Mouse (Mus musculus) forebrain, postnatal 0 days (tissue): Measurements from ENCODE around the gene Kcnk2. TPM values are rescaled to one million over a fixed set of nuclear protein-coding genes. Genes with fewer than 3 reads are reported as not detected.

Source experiments
- ATAC-seq: fragments of 200-750 bp; cut with Nextera tagmentation; 2 replicates; pipeline ENCODE4 v1.8.0; 2017; ENCODE audit warnings: mild to moderate bottlenecking, moderate library complexity
- DNase-seq: peaks from one replicate; pipeline ENCODE4 v3.0.0-alpha.2; 2015
- H3K27ac ChIP-seq: fragments of 300-500 bp; sonication (generic); 2 replicates; pipeline ENCODE4 v1.5.1; 2014; ENCODE audit warnings: low read depth, mild to moderate bottlenecking, antibody characterized with exemption, low read length, moderate library complexity, mixed read lengths
- H3K27me3 ChIP-seq: fragments of 300-500 bp; sonication (generic); 2 replicates; pipeline ENCODE4 v1.6.1; 2014; ENCODE audit warnings: mild to moderate bottlenecking, low read length, mixed read lengths; ENCODE audit not compliant: insufficient read depth
- H3K36me3 ChIP-seq: fragments of 300-500 bp; sonication (generic); 2 replicates; pipeline ENCODE4 v1.6.1; 2014; ENCODE audit warnings: mild to moderate bottlenecking, moderate library complexity; ENCODE audit not compliant: insufficient read depth
- H3K4me1 ChIP-seq: fragments of 300-500 bp; sonication (generic); 2 replicates; pipeline ENCODE4 v1.6.1; 2014; ENCODE audit warnings: antibody characterized with exemption; ENCODE audit not compliant: insufficient read depth
- H3K4me2 ChIP-seq: fragments of 300-500 bp; sonication (generic); 2 replicates; pipeline ENCODE4 v1.6.1; 2014; ENCODE audit warnings: low read depth, mild to moderate bottlenecking, moderate library complexity
- H3K4me3 ChIP-seq: fragments of 300-500 bp; sonication (generic); 2 replicates; pipeline ENCODE4 v1.5.1; 2014; ENCODE audit warnings: low read depth, low read length, mixed read lengths
- H3K9ac ChIP-seq: fragments of 300-500 bp; sonication (generic); 2 replicates; pipeline ENCODE4 v1.6.1; 2014; ENCODE audit warnings: mild to moderate bottlenecking
- H3K9me3 ChIP-seq: fragments of 300-500 bp; sonication (generic); 2 replicates; pipeline ENCODE4 v1.6.1; 2016; ENCODE audit warnings: low read length
- CTCF ChIP-seq: sonication (generic); IDR thresholded peaks from 2 replicates; pipeline ENCODE4 v1.5.1; 2016; ENCODE audit warnings: antibody characterized with exemption, control low read depth, low read depth
- WGBS: fragments of 180-500 bp; shearing (Covaris S2); extraction: QIAGEN DNeasy Blood & Tissue Kit; methylation state at CpG from one replicate; pipeline ENCODE4 v1.1.7; 2014; 5-methylcytosine and 5-hydroxymethylcytosine counted together
- polyA plus RNA-seq: library from polyadenylated mRNA; unstranded; fragments of >200 nt; fragmentation: Nextera tagmentation; extraction: Ambion mirVana; gene quantifications from 2 replicates; pipeline ENCODE4 v1.2.1, GENCODE M21; 2015
- total RNA-seq: library from RNA; depleted of rRNA; stranded (reverse); fragments of >200 nt; gene quantifications from 2 replicates; pipeline ENCODE4 v1.2.3, GENCODE M21; 2014

Gene Kcnk2
- total and polyA plus RNA-seq, 2 experiments from 2014 or later = 20.9 to 22.0 TPM

- peak overlapping the region; percentile 68 for H3K4me2 ChIP-seq
- H3K9me3 ChIP-seq = no peaks in the 10 kb centered on the region
- H3K27me3 ChIP-seq = no peaks in the 10 kb centered on the region
- peaks cover 5% of the 10 kb centered on the region; the same call in 1 of the 2 replicates for H3K4me1 ChIP-seq
- WGBS = 2% methylated on average over 61 of the region's 82 CpGs
- H3K9ac ChIP-seq = peak overlapping the region; percentile 90
- no peaks in the 10 kb centered on the region for H3K36me3 ChIP-seq
- peak overlapping the region; percentile 79 for H3K27ac ChIP-seq
- peak; percentile 57 for TF ChIP-seq CTCF
- DNase-seq (peak; percentile 72), ATAC-seq (peak; percentile 86)
- peak overlapping the region; percentile 67 for H3K4me3 ChIP-seq
Measured at GRCm38 (mm10) chr1:189343301-189344251, 58.5 kb downstream of the Kcnk2 start.

GRCm38 (mm10) chr1:189342416-189343104 lies 59.5 kb downstream of the Kcnk2 start:
- peak overlapping the region; percentile 67 for H3K4me3 ChIP-seq
- TF ChIP-seq CTCF = no peak
- H3K9me3 ChIP-seq = no peaks in the 10 kb centered on the region
- peak overlapping the region; percentile 90 for H3K9ac ChIP-seq
- DNase-seq = peak; percentile 63
- H3K4me1 ChIP-seq = peaks cover 5% of the 10 kb centered on the region; the same call in 1 of the 2 replicates
- 8% methylated on average over 30 of the region's 30 CpGs for WGBS
- H3K27me3 ChIP-seq = no peaks in the 10 kb centered on the region
- peak overlapping the region; percentile 68 for H3K4me2 ChIP-seq
- no peaks in the 10 kb centered on the region for H3K36me3 ChIP-seq
- H3K27ac ChIP-seq = 0 out of 2 replicates have a peak overlapping the region, but pooled peaks have one; percentile 23
- peak; percentile 32 for ATAC-seq

- WGBS = 43% methylated on average over 4 of the region's 4 CpGs
- TF ChIP-seq CTCF = no peak
- Histone ChIP-seq H3K9ac (peak overlapping the region; percentile 28; the same call in 1 of the 2 replicates), H3K4me2 (peak overlapping the region; percentile 68), H3K4me3 (peak overlapping the region; percentile 67), H3K4me1 (peaks cover 5% of the 10 kb centered on the region; the same call in 1 of the 2 replicates), H3K27ac (no peak overlapping the region), H3K36me3 (no peaks in the 10 kb centered on the region), H3K27me3 (no peaks in the 10 kb centered on the region), H3K9me3 (no peaks in the 10 kb centered on the region)
- ATAC-seq = no peak
- DNase-seq = peak; percentile 6
Measured at GRCm38 (mm10) chr1:189341381-189341917, 60.6 kb downstream of the Kcnk2 start.

GRCm38 (mm10) chr1:189315896-189316295 lies 86.2 kb downstream of the Kcnk2 start:
- Histone ChIP-seq H3K9me3 (no peaks in the 10 kb centered on the region), H3K27me3 (no peaks in the 10 kb centered on the region), H3K36me3 (no peaks in the 10 kb centered on the region), H3K4me3 (no peak overlapping the region), H3K27ac (no peak overlapping the region), H3K4me1 (no peaks in the 10 kb centered on the region), H3K4me2 (no peak overlapping the region), H3K9ac (no peak overlapping the region)
- ATAC-seq (no peak), DNase-seq (no peak)
- 61% methylated on average over 2 of the region's 2 CpGs for WGBS
- TF ChIP-seq CTCF = peak; percentile 43

GRCm38 (mm10) chr1:189314495-189314894 lies 87.6 kb downstream of the Kcnk2 start:
- TF ChIP-seq CTCF = no peak

GRCm38 (mm10) chr1:189313750-189314149 lies 88.3 kb downstream of the Kcnk2 start:
- H3K4me1 ChIP-seq = no peaks in the 10 kb centered on the region
- H3K36me3 ChIP-seq = no peaks in the 10 kb centered on the region
- no peak overlapping the region for H3K27ac ChIP-seq
- 70% methylated on average over 7 of the region's 7 CpGs for WGBS
- DNase-seq (no peak), ATAC-seq (no peak)
- no peak overlapping the region for H3K4me2 ChIP-seq
- no peak for TF ChIP-seq CTCF
- no peak overlapping the region for H3K4me3 ChIP-seq
- no peaks in the 10 kb centered on the region for H3K9me3 ChIP-seq
- no peak overlapping the region for H3K9ac ChIP-seq
- H3K27me3 ChIP-seq = no peaks in the 10 kb centered on the region

More at GRCm38 (mm10) chr1:189314495-189314894, 87.6 kb downstream of the Kcnk2 start:
- Histone ChIP-seq H3K36me3 (no peaks in the 10 kb centered on the region), H3K4me1 (no peaks in the 10 kb centered on the region), H3K4me3 (no peak overlapping the region), H3K9ac (no peak overlapping the region), H3K4me2 (no peak overlapping the region), H3K9me3 (no peaks in the 10 kb centered on the region), H3K27ac (no peak overlapping the region), H3K27me3 (no peaks in the 10 kb centered on the region)
- 74% methylated on average over 6 of the region's 6 CpGs for WGBS
- ATAC-seq = no peak
- no peak for DNase-seq
